Mouse (Mus musculus) erythroblast, embryonic 14.5 days (primary cell): Measurements from ENCODE around the gene Cx3cl1.

Source experiments
- GATA1 ChIP-seq: IDR thresholded peaks from 2 replicates; pipeline ENCODE4 v1.6.1; 2012; ENCODE audit warnings: low read length, inconsistent platforms, mixed read lengths
- TAL1 ChIP-seq: IDR thresholded peaks from 3 replicates; pipeline ENCODE4 v1.6.1; 2012; ENCODE audit warnings: low read length, inconsistent platforms, mixed read lengths

DNA sequence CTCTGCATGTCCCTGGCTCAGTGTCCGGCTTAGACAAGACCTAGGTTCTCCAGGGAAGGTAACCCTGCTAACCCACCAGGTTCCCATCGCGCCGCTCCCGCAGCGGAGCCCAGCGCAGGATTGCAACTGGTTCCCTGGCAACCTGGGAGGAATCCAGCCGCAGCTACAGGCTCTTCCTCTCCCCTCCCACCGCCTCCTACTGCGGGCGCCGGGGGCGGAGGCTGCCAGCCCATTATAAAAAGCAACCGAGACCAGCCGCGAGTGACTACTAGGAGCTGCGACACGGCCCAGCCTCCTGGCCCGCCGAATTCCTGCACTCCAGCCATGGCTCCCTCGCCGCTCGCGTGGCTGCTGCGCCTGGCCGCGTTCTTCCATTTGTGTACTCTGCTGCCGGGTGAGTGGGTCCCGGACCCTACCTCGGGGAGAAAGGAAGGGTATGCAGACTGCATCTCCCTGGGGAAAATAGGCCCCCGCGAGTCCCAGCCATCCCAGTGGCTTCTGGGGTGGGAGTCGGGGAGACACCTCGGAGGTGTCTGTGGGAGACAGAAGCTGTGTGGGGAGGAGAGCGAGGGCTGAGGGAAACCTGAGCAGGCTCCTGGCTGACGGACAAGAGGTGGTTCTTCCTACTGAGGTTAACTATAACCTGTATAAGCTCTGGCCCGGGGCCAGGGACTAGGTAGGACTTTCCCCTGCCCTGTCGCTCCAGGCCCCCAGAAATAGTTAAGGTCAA lies at the start of gene Cx3cl1:
- TF ChIP-seq GATA1 (no peak), TAL1 (no peak)
